In genomic region chr2:90823781-90824180, GRCm38 (mm10) we compare ENCODE assay signal across 17 mouse cellular contexts. TPM values are rescaled to one million over a fixed set of nuclear protein-coding genes. Genes with fewer than 3 reads are reported as not detected.
A peak's percentile ranks its signal among the peaks of the same experiment; 100 is the strongest.
DNase-seq lines count a peak whose midpoint lies in the region; ATAC-seq and TF ChIP-seq lines count a peak whose summit lies in the region.
"Had no signal": no experiment of that assay in that cellular context is flagged by ENCODE, and none has a peak within 500 bp of the region (broad histone marks: within the 10 kb centered on the region; RNA-seq: fewer than 3 reads in every experiment).

No protein-coding gene starts in this region.

- H3K9me3 ChIP-seq in hindbrain, embryonic 15.5 days: no peaks in the 10 kb centered on the region
- H3K9me3 ChIP-seq in hindbrain, embryonic 12.5 days (replicated peaks): no peaks in the 10 kb centered on the region
- no peaks in the 10 kb centered on the region for H3K9me3 ChIP-seq in embryonic facial prominence, embryonic 10.5 days
- no peaks in the 10 kb centered on the region for H3K9me3 ChIP-seq in kidney, embryonic 16.5 days (ENCODE audit: low read length)
- H3K9me3 ChIP-seq: heart, embryonic 13.5 days; limb, embryonic 15.5 days; lung, embryonic 15.5 days had no signal

- peak; percentile 41; the same call in 1 of the 2 replicates for TF ChIP-seq POLR2A in cerebellum, adult 2 months (IDR thresholded peaks at IDR 0.05; ENCODE audit: borderline replicate concordance, insufficient read depth, low read length)

- no peak for TF ChIP-seq CTCF in cerebellum, adult 2 months (IDR thresholded peaks at IDR 0.05; ENCODE audit: borderline replicate concordance, insufficient read depth, low read depth, low read length)
- TF ChIP-seq CTCF in layer of hippocampus, adult 2 months (conservative IDR thresholded peaks at IDR 0.05): no peak

- no peak overlapping the region for H3K27ac ChIP-seq in hindbrain, embryonic 15.5 days (replicated peaks)
- H3K27ac ChIP-seq in hindbrain, embryonic 12.5 days: no peak overlapping the region
- H3K27ac ChIP-seq in cerebellum, adult 2 months (ENCODE audit: insufficient read depth, low read length): peak overlapping the region; percentile 80
- H3K27ac ChIP-seq in layer of hippocampus, adult 2 months: 0 out of 2 replicates have a peak overlapping the region, but pooled peaks have one; percentile 29
- H3K27ac ChIP-seq in embryonic facial prominence, embryonic 10.5 days (replicated peaks): no peak overlapping the region
- H3K27ac ChIP-seq in kidney, embryonic 16.5 days (ENCODE audit: low read length): no peak overlapping the region
- H3K27ac ChIP-seq: heart, embryonic 13.5 days; limb, embryonic 15.5 days; lung, embryonic 15.5 days had no signal

- no peaks in the 10 kb centered on the region for H3K27me3 ChIP-seq in hindbrain, embryonic 15.5 days
- H3K27me3 ChIP-seq in hindbrain, embryonic 12.5 days: no peaks in the 10 kb centered on the region
- no peaks in the 10 kb centered on the region for H3K27me3 ChIP-seq in cerebellum, adult 2 months (ENCODE audit: control insufficient read depth, insufficient read depth, low read length)
- H3K27me3 ChIP-seq in embryonic facial prominence, embryonic 10.5 days (replicated peaks; ENCODE audit: low read depth, poor library complexity, severe bottlenecking): no peaks in the 10 kb centered on the region
- H3K27me3 ChIP-seq in kidney, embryonic 16.5 days (ENCODE audit: insufficient read depth, low read length): no peaks in the 10 kb centered on the region
- H3K27me3 ChIP-seq: heart, embryonic 13.5 days; limb, embryonic 15.5 days; lung, embryonic 15.5 days had no signal

- ATAC-seq in hindbrain, embryonic 15.5 days (ENCODE audit: low FRiP score, low read depth): peak; percentile 71
- ATAC-seq in hindbrain, embryonic 12.5 days (ENCODE audit: low FRiP score): no peak
- no peak for ATAC-seq in kidney, embryonic 16.5 days (ENCODE audit: low FRiP score, low TSS enrichment)
- ATAC-seq: inflammation-experienced regulatory T-cells, adult 6 months; Patski had no signal

- 76% methylated on average over 6 of the region's 6 CpGs for WGBS in hindbrain, embryonic 15.5 days
- 86% methylated on average over 6 of the region's 6 CpGs for WGBS in hindbrain, embryonic 12.5 days
- 9% methylated on average over 6 of the region's 6 CpGs for WGBS in cerebellum, adult 2 months
- WGBS in embryonic facial prominence, embryonic 10.5 days: 81% methylated on average over 6 of the region's 6 CpGs
- 83% methylated on average over 6 of the region's 6 CpGs for WGBS in kidney, embryonic 16.5 days

- no peaks in the 10 kb centered on the region for H3K36me3 ChIP-seq in hindbrain, embryonic 15.5 days
- no peaks in the 10 kb centered on the region for H3K36me3 ChIP-seq in hindbrain, embryonic 12.5 days
- H3K36me3 ChIP-seq in embryonic facial prominence, embryonic 10.5 days (replicated peaks): no peaks in the 10 kb centered on the region
- H3K36me3 ChIP-seq in kidney, embryonic 16.5 days (ENCODE audit: insufficient read depth, low read length): no peaks in the 10 kb centered on the region
- H3K36me3 ChIP-seq: heart, embryonic 13.5 days; limb, embryonic 15.5 days; lung, embryonic 15.5 days had no signal

- no peak overlapping the region for H3K9ac ChIP-seq in hindbrain, embryonic 15.5 days
- no peak overlapping the region for H3K9ac ChIP-seq in hindbrain, embryonic 12.5 days
- no peak overlapping the region for H3K9ac ChIP-seq in kidney, embryonic 16.5 days (replicated peaks; ENCODE audit: low read length)
- H3K9ac ChIP-seq: heart, embryonic 13.5 days; limb, embryonic 15.5 days; lung, embryonic 15.5 days had no signal

- peak; percentile 51 for DNase-seq in ZHBTc4 (ENCODE audit: low read depth, low spot score)
- DNase-seq in cerebellum, adult 2 months: peak; percentile 95 to 99
- peak; percentile 51 to 77 for DNase-seq in layer of hippocampus, adult 2 months (ENCODE audit: low spot score in 2 of 2)
- no peak for DNase-seq in thymus, postnatal 4 days
- no peak for DNase-seq in embryonic facial prominence, embryonic 10.5 days (ENCODE audit: low spot score)
- DNase-seq: adrenal gland, postnatal 10 days; gastrocnemius, postnatal 25 days; kidney, postnatal 4 days; thymus, postnatal 25 days had no signal

- no peak overlapping the region for H3K4me2 ChIP-seq in hindbrain, embryonic 15.5 days
- no peak overlapping the region for H3K4me2 ChIP-seq in hindbrain, embryonic 12.5 days (replicated peaks)
- H3K4me2 ChIP-seq in kidney, embryonic 16.5 days (replicated peaks; ENCODE audit: low read depth, low read length): no peak overlapping the region
- H3K4me2 ChIP-seq: heart, embryonic 13.5 days; limb, embryonic 15.5 days; lung, embryonic 15.5 days had no signal

- H3K4me1 ChIP-seq in hindbrain, embryonic 15.5 days (replicated peaks): no peaks in the 10 kb centered on the region
- no peaks in the 10 kb centered on the region for H3K4me1 ChIP-seq in hindbrain, embryonic 12.5 days
- peaks cover 19% of the 10 kb centered on the region for H3K4me1 ChIP-seq in cerebellum, adult 2 months (ENCODE audit: control insufficient read depth, insufficient read depth, low read length)
- no peaks in the 10 kb centered on the region for H3K4me1 ChIP-seq in embryonic facial prominence, embryonic 10.5 days
- H3K4me1 ChIP-seq in kidney, embryonic 16.5 days (ENCODE audit: insufficient read depth, low read length): no peaks in the 10 kb centered on the region
- H3K4me1 ChIP-seq: heart, embryonic 13.5 days; limb, embryonic 15.5 days; lung, embryonic 15.5 days had no signal

- H3K4me3 ChIP-seq in hindbrain, embryonic 15.5 days: no peak overlapping the region
- no peak overlapping the region for H3K4me3 ChIP-seq in hindbrain, embryonic 12.5 days
- H3K4me3 ChIP-seq in cerebellum, adult 2 months (replicated peaks; ENCODE audit: insufficient read depth, low read depth, low read length): no peak overlapping the region
- no peak overlapping the region for H3K4me3 ChIP-seq in layer of hippocampus, adult 2 months
- no peak overlapping the region for H3K4me3 ChIP-seq in embryonic facial prominence, embryonic 10.5 days
- H3K4me3 ChIP-seq in kidney, embryonic 16.5 days (ENCODE audit: low read length): no peak overlapping the region
- H3K4me3 ChIP-seq: heart, embryonic 13.5 days; limb, embryonic 15.5 days; lung, embryonic 15.5 days had no signal

RNA-seq across cellular contexts. Expression of gene Mtch2, which starts 23.2 kb away (rescaled TPM):
- 231 and 236 TPM in 2 replicates for polyA plus RNA-seq in hindbrain, embryonic 15.5 days (2015; fragmentation: Nextera tagmentation; extraction: Ambion mirVana)
- polyA plus RNA-seq in hindbrain, embryonic 12.5 days (2016; fragmentation: Nextera tagmentation; extraction: Ambion mirVana): 209 TPM in 2 replicates
- polyA plus RNA-seq in cerebellum, adult 2 months (2012; rRNA removed): 245 and 249 TPM in 2 replicates
- 100 to 1,000 TPM; 114 to 129 TPM for total RNA-seq in layer of hippocampus, adult 2 months (2021)
- polyA plus RNA-seq in embryonic facial prominence, embryonic 10.5 days (2016; fragmentation: Nextera tagmentation; extraction: Ambion mirVana): 248 and 251 TPM in 2 replicates
- 240 and 244 TPM in 2 replicates for polyA plus RNA-seq in kidney, embryonic 16.5 days (2015; fragmentation: Nextera tagmentation; extraction: Ambion mirVana)

RNA-seq across cellular contexts. Expression of gene Agbl2, which starts 41.3 kb away (rescaled TPM):
- 0.65 and 0.80 TPM in 2 replicates for polyA plus RNA-seq in hindbrain, embryonic 15.5 days (2015; fragmentation: Nextera tagmentation; extraction: Ambion mirVana)
- 1.4 and 2.1 TPM in 2 replicates for polyA plus RNA-seq in hindbrain, embryonic 12.5 days (2016; fragmentation: Nextera tagmentation; extraction: Ambion mirVana)
- 6.7 and 8.1 TPM in 2 replicates for polyA plus RNA-seq in cerebellum, adult 2 months (2012; rRNA removed)
- total RNA-seq in layer of hippocampus, adult 2 months (2021): 1 to 10 TPM; 1.0 to 1.3 TPM
- 0.60 and 0.88 TPM in 2 replicates for polyA plus RNA-seq in embryonic facial prominence, embryonic 10.5 days (2016; fragmentation: Nextera tagmentation; extraction: Ambion mirVana)
- polyA plus RNA-seq in kidney, embryonic 16.5 days (2015; fragmentation: Nextera tagmentation; extraction: Ambion mirVana): 0.66 and 0.71 TPM in 2 replicates
- polyA plus RNA-seq: inflammation-experienced regulatory T-cells, adult 6 months; Patski had no signal

Comparison
In these comparisons a context has a peak if more than half of its experiments do, and no peak if none do; other contexts are left out.
1. H3K27ac ChIP-seq: peak in cerebellum, adult 2 months (single experiment) and layer of hippocampus, adult 2 months (single experiment); none in hindbrain, embryonic 15.5 days (single experiment), hindbrain, embryonic 12.5 days (single experiment), embryonic facial prominence, embryonic 10.5 days (single experiment) and kidney, embryonic 16.5 days (single experiment).
2. DNase-seq: peak in ZHBTc4 (single experiment), cerebellum, adult 2 months (2 of 2) and layer of hippocampus, adult 2 months (2 of 2); none in thymus, postnatal 4 days (single experiment) and embryonic facial prominence, embryonic 10.5 days (single experiment).